Mouse (Mus musculus) lung, postnatal 0 days (tissue): ENCODE results near the gene Wdr38. TPM values are rescaled to one million over a fixed set of nuclear protein-coding genes. Genes with fewer than 3 reads are reported as not detected.

ENCODE experiments used
- ATAC-seq: fragments of 200-750 bp; cut with Nextera tagmentation; 2 replicates; pipeline ENCODE4 v1.8.0; 2017; ENCODE audit warnings: moderate library complexity
- DNase-seq: peaks from one replicate; pipeline ENCODE4 v3.0.0-alpha.2; 2016; ENCODE audit warnings: low spot score
- H3K27ac ChIP-seq: fragments of 300-500 bp; sonication (generic); 2 replicates; pipeline ENCODE4 v1.5.1; 2014; ENCODE audit warnings: antibody characterized with exemption, mild to moderate bottlenecking, low read length, mixed read lengths
- H3K27me3 ChIP-seq: fragments of 300-500 bp; sonication (generic); replicated peaks from 2 replicates; pipeline ENCODE4 v1.6.1; 2014; ENCODE audit warnings: low read length, mixed read lengths; ENCODE audit not compliant: insufficient read depth
- H3K36me3 ChIP-seq: fragments of 300-500 bp; sonication (generic); 2 replicates; pipeline ENCODE4 v1.6.1; 2014; ENCODE audit warnings: low read length, mixed read lengths; ENCODE audit not compliant: insufficient read depth
- H3K4me1 ChIP-seq: fragments of 300-500 bp; sonication (generic); 2 replicates; pipeline ENCODE4 v1.6.1; 2014; ENCODE audit warnings: antibody characterized with exemption, low read depth, low read length, mixed read lengths; ENCODE audit not compliant: insufficient read depth
- H3K4me2 ChIP-seq: fragments of 300-500 bp; sonication (generic); replicated peaks from 2 replicates; pipeline ENCODE4 v1.6.1; 2014; ENCODE audit warnings: low read depth, mild to moderate bottlenecking, low read length, moderate library complexity, mixed read lengths
- H3K4me3 ChIP-seq: fragments of 300-500 bp; sonication (generic); 2 replicates; pipeline ENCODE4 v1.5.1; 2014; ENCODE audit warnings: low read depth, low read length
- H3K9ac ChIP-seq: fragments of 300-500 bp; sonication (generic); replicated peaks from 2 replicates; pipeline ENCODE4 v1.6.1; 2014; ENCODE audit warnings: low read depth, mild to moderate bottlenecking
- H3K9me3 ChIP-seq: fragments of 300-500 bp; sonication (generic); 2 replicates; pipeline ENCODE4 v1.6.1; 2016; ENCODE audit warnings: low read length, mixed read lengths
- CTCF ChIP-seq: IDR thresholded peaks from 2 replicates; pipeline ENCODE4 v1.5.1; 2016; ENCODE audit warnings: antibody characterized with exemption, mild to moderate bottlenecking
- EP300 ChIP-seq: IDR thresholded peaks from 2 replicates; pipeline ENCODE4 v1.6.1; 2016; ENCODE audit warnings: antibody characterized with exemption, mild to moderate bottlenecking, control low read depth
- WGBS: fragments of 180-500 bp; shearing (Covaris S2); extraction: QIAGEN DNeasy Blood & Tissue Kit; methylation state at CpG from one replicate; pipeline ENCODE4 v1.1.7; 2014; 5-methylcytosine and 5-hydroxymethylcytosine counted together
- polyA plus RNA-seq: library from polyadenylated mRNA; unstranded; fragments of >200 nt; fragmentation: Nextera tagmentation; extraction: Ambion mirVana; gene quantifications from 2 replicates; pipeline ENCODE4 v1.2.1, GENCODE M21; 2015

Wdr38 gene
- polyA plus RNA-seq, 1 experiment from 2014 or later = 2.6 TPM

DNA sequence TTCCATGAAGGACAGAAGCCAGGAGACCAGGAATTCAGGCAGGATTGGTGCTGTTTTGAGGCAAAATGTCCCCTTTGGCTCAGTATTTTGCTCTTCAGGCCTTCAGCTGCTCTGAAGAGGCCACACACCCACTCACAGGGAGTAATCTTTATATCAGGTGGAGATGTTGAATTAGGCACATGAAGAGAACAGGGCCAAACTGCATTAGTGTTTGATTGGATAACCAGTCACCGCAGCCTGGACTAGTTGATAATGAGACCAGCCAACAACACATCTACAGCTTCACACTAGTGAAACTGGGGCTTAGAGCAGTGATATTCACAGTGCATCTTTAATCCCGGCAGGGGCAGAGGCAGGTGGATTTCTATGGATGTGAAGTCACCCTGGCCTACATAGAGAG is 8.3 kb upstream of the Wdr38 start:
- TF ChIP-seq CTCF = no peak
- no peak for TF ChIP-seq EP300
- 85% methylated on average over 2 of the region's 2 CpGs for WGBS

GRCm38 (mm10) chr2:38992004-38992403 is 5.3 kb upstream of the Wdr38 start:
- Histone ChIP-seq H3K27me3 (no peaks in the 10 kb centered on the region), H3K9me3 (no peaks in the 10 kb centered on the region), H3K4me2 (no peak overlapping the region), H3K36me3 (no peaks in the 10 kb centered on the region), H3K27ac (no peak overlapping the region), H3K4me3 (no peak overlapping the region), H3K9ac (no peak overlapping the region), H3K4me1 (no peaks in the 10 kb centered on the region)
- TF ChIP-seq CTCF = no peak
- no peak for TF ChIP-seq EP300
- WGBS = 47% methylated on average over 4 of the region's 4 CpGs
- 0 out of 2 replicates have a peak, but pooled peaks have one; percentile 27 for ATAC-seq
- DNase-seq = no peak

More for the DNA sequence above, 8.3 kb upstream of the Wdr38 start:
- Histone ChIP-seq H3K36me3 (no peaks in the 10 kb centered on the region), H3K27ac (no peak overlapping the region), H3K4me3 (no peak overlapping the region), H3K9ac (no peak overlapping the region), H3K4me1 (no peaks in the 10 kb centered on the region), H3K9me3 (no peaks in the 10 kb centered on the region), H3K4me2 (no peak overlapping the region), H3K27me3 (no peaks in the 10 kb centered on the region)
- ATAC-seq = no peak
- no peak for DNase-seq

- H3K4me3 ChIP-seq = no peak overlapping the region
- H3K4me2 ChIP-seq = no peak overlapping the region
- no peaks in the 10 kb centered on the region for H3K36me3 ChIP-seq
- no peaks in the 10 kb centered on the region; the same call in 1 of the 2 replicates for H3K4me1 ChIP-seq
- no peak overlapping the region; the same call in 1 of the 2 replicates for H3K9ac ChIP-seq
- DNase-seq (no peak), ATAC-seq (no peak)
- H3K27me3 ChIP-seq = no peaks in the 10 kb centered on the region
- H3K9me3 ChIP-seq = no peaks in the 10 kb centered on the region
- no peak overlapping the region for H3K27ac ChIP-seq
- WGBS = 20% methylated on average over 4 of the region's 4 CpGs
- TF ChIP-seq CTCF (no peak), EP300 (no peak)
These were observed 4.8 kb upstream of the Wdr38 start for GRCm38 (mm10) chr2:38992452-38992851.

- Histone ChIP-seq H3K36me3 (peaks cover 9% of the 10 kb centered on the region), H3K27ac (no peak overlapping the region), H3K9ac (no peak overlapping the region), H3K4me2 (no peak overlapping the region), H3K4me1 (peaks cover 10% of the 10 kb centered on the region; the same call in 1 of the 2 replicates), H3K27me3 (no peaks in the 10 kb centered on the region), H3K9me3 (no peaks in the 10 kb centered on the region), H3K4me3 (no peak overlapping the region)
- no peak for DNase-seq
- WGBS = 27% methylated on average over 4 of the region's 4 CpGs
- no peak for ATAC-seq
- no peak for TF ChIP-seq CTCF
- TF ChIP-seq EP300 = no peak
These were observed 2.1 kb downstream of the Wdr38 start for GRCm38 (mm10) chr2:38999381-38999780.

GRCm38 (mm10) chr2:38999910-39000586 is 2.8 kb downstream of the Wdr38 start:
- DNase-seq = no peak
- H3K36me3 ChIP-seq = peaks cover 9% of the 10 kb centered on the region
- H3K4me1 ChIP-seq = peaks cover 10% of the 10 kb centered on the region; the same call in 1 of the 2 replicates
- 62% methylated on average over 8 of the region's 8 CpGs for WGBS
- no peaks in the 10 kb centered on the region for H3K9me3 ChIP-seq
- no peak overlapping the region for H3K4me3 ChIP-seq
- ATAC-seq = no peak
- no peak overlapping the region for H3K9ac ChIP-seq
- no peak overlapping the region for H3K27ac ChIP-seq
- TF ChIP-seq EP300 = no peak
- TF ChIP-seq CTCF = no peak
- no peak overlapping the region for H3K4me2 ChIP-seq
- no peaks in the 10 kb centered on the region for H3K27me3 ChIP-seq

DNA sequence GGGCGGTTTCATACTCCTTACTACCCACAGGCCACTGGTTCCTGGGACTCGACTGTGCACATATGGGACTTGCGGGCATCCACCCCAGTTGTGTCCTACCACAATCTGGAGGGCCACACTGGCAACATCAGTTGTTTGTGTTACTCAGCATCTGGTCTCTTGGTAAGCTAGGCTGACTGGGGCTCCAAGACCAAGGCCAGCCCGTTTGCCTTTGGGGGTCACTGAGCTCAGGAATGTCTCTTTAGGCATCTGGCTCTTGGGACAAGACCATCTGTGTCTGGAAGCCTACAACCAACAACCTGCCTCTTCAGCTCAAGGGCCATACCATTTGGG is 3.3 kb downstream of the Wdr38 start:
- H3K36me3 ChIP-seq = peaks cover 9% of the 10 kb centered on the region
- ATAC-seq = no peak
- no peak for DNase-seq

More for the DNA sequence above, 3.3 kb downstream of the Wdr38 start:
- Histone ChIP-seq H3K4me1 (peaks cover 10% of the 10 kb centered on the region; the same call in 1 of the 2 replicates), H3K9ac (no peak overlapping the region), H3K27ac (no peak overlapping the region), H3K4me2 (no peak overlapping the region), H3K9me3 (no peaks in the 10 kb centered on the region), H3K4me3 (no peak overlapping the region), H3K27me3 (no peaks in the 10 kb centered on the region)
- 76% methylated on average over 4 of the region's 4 CpGs for WGBS
- TF ChIP-seq CTCF = no peak
- no peak for TF ChIP-seq EP300
